Comparison of ENCODE assay signal across 14 mouse cellular contexts in the genomic region with DNA sequence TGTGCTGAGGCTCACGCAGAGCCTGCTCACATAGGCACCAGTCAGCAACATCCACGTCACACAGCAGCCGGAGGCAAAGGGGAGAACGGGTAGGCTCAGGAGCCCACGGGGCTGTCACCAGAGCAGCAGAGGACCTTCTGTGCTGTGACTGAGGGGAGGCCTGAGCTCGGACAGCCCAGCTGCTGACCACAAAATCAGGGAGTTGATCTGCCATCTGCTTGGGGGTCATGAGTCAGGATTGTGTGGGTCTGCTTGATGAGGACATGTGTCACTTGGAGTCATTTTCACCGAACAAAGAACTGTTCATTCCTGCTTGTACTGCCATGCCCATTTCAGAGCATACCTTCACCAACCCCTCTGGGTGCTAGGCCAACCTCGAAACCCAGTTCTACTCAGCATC.
"Had no signal": no experiment of that assay in that cellular context is flagged by ENCODE, and none has a peak within 500 bp of the region (broad histone marks: within the 10 kb centered on the region; RNA-seq: fewer than 3 reads in every experiment).

No protein-coding gene starts in this region.

- ATAC-seq: midbrain, embryonic 15.5 days had no signal

- H3K4me3 ChIP-seq: left cerebral cortex, adult 2 months; liver, embryonic 13.5 days; lung, embryonic 15.5 days; megakaryocyte, embryonic 14.5 days; midbrain, embryonic 15.5 days had no signal

- H3K4me2 ChIP-seq: liver, embryonic 13.5 days; lung, embryonic 15.5 days; midbrain, embryonic 11.5 days; midbrain, embryonic 15.5 days had no signal

- H3K9me3 ChIP-seq: liver, embryonic 13.5 days; lung, embryonic 15.5 days; megakaryocyte, embryonic 14.5 days; midbrain, embryonic 15.5 days had no signal

- H3K27me3 ChIP-seq: liver, embryonic 13.5 days; lung, embryonic 15.5 days; midbrain, embryonic 15.5 days had no signal

- H3K9ac ChIP-seq: liver, embryonic 13.5 days; lung, embryonic 15.5 days; midbrain, embryonic 15.5 days had no signal

- DNase-seq: kidney, adult 8-10 months; kidney, postnatal 25 days; liver, embryonic 13.5 days; lung, postnatal 14 days; right cerebral cortex, adult 18-20 months; right cerebral cortex, postnatal 25 days; thymus, adult 18-20 months; thymus, postnatal 14 days had no signal

- H3K4me1 ChIP-seq: midbrain, embryonic 15.5 days had no signal

- H3K27ac ChIP-seq: left cerebral cortex, adult 2 months; liver, embryonic 13.5 days; macrophage; midbrain, embryonic 15.5 days had no signal
